Mouse (Mus musculus) lung, postnatal 0 days (tissue): ENCODE measurements around the gene Tmem116. TPM values are rescaled to one million over a fixed set of nuclear protein-coding genes. Genes with fewer than 3 reads are reported as not detected.

Experiments
- ATAC-seq: fragments of 200-750 bp; cut with Nextera tagmentation; 2 replicates; pipeline ENCODE4 v1.8.0; 2017; ENCODE audit warnings: moderate library complexity
- DNase-seq: peaks from one replicate; pipeline ENCODE4 v3.0.0-alpha.2; 2016; ENCODE audit warnings: low spot score
- H3K27ac ChIP-seq: fragments of 300-500 bp; sonication (generic); 2 replicates; pipeline ENCODE4 v1.5.1; 2014; ENCODE audit warnings: antibody characterized with exemption, mild to moderate bottlenecking, low read length, mixed read lengths
- H3K27me3 ChIP-seq: fragments of 300-500 bp; sonication (generic); replicated peaks from 2 replicates; pipeline ENCODE4 v1.6.1; 2014; ENCODE audit warnings: low read length, mixed read lengths; ENCODE audit not compliant: insufficient read depth
- H3K36me3 ChIP-seq: fragments of 300-500 bp; sonication (generic); 2 replicates; pipeline ENCODE4 v1.6.1; 2014; ENCODE audit warnings: low read length, mixed read lengths; ENCODE audit not compliant: insufficient read depth
- H3K4me1 ChIP-seq: fragments of 300-500 bp; sonication (generic); 2 replicates; pipeline ENCODE4 v1.6.1; 2014; ENCODE audit warnings: antibody characterized with exemption, low read depth, low read length, mixed read lengths; ENCODE audit not compliant: insufficient read depth
- H3K4me2 ChIP-seq: fragments of 300-500 bp; sonication (generic); replicated peaks from 2 replicates; pipeline ENCODE4 v1.6.1; 2014; ENCODE audit warnings: low read depth, mild to moderate bottlenecking, low read length, moderate library complexity, mixed read lengths
- H3K4me3 ChIP-seq: fragments of 300-500 bp; sonication (generic); 2 replicates; pipeline ENCODE4 v1.5.1; 2014; ENCODE audit warnings: low read depth, low read length
- H3K9ac ChIP-seq: fragments of 300-500 bp; sonication (generic); replicated peaks from 2 replicates; pipeline ENCODE4 v1.6.1; 2014; ENCODE audit warnings: low read depth, mild to moderate bottlenecking
- H3K9me3 ChIP-seq: fragments of 300-500 bp; sonication (generic); 2 replicates; pipeline ENCODE4 v1.6.1; 2016; ENCODE audit warnings: low read length, mixed read lengths
- CTCF ChIP-seq: IDR thresholded peaks from 2 replicates; pipeline ENCODE4 v1.5.1; 2016; ENCODE audit warnings: antibody characterized with exemption, mild to moderate bottlenecking
- EP300 ChIP-seq: IDR thresholded peaks from 2 replicates; pipeline ENCODE4 v1.6.1; 2016; ENCODE audit warnings: antibody characterized with exemption, mild to moderate bottlenecking, control low read depth
- WGBS: fragments of 180-500 bp; shearing (Covaris S2); extraction: QIAGEN DNeasy Blood & Tissue Kit; methylation state at CpG from one replicate; pipeline ENCODE4 v1.1.7; 2014; 5-methylcytosine and 5-hydroxymethylcytosine counted together
- polyA plus RNA-seq: library from polyadenylated mRNA; unstranded; fragments of >200 nt; fragmentation: Nextera tagmentation; extraction: Ambion mirVana; gene quantifications from 2 replicates; pipeline ENCODE4 v1.2.1, GENCODE M21; 2015

Gene Tmem116
- polyA plus RNA-seq, 1 experiment from 2014 or later: 36.1 TPM

DNA sequence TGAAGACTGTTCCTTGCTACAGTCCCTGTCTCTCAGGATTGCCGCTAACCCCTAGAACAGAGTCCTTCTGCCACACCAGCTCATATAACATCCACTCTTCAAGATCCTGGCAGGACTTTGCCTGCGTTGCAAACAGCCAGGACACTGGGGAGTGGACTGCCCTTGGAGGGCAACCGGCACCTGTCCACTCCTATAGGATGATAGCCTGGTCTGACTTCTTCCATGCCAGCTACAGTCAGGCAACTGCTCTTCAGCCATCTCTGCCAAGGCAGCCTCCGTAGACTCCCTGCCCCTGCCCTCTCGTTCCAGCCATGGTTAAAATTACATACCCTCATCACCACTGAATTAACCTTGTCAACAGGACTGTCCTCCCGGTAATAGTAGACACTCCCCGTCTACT lies 97.5 kb downstream of the Tmem116 start:
- no peak overlapping the region for H3K4me3 ChIP-seq
- H3K9me3 ChIP-seq: no peaks in the 10 kb centered on the region
- H3K4me1 ChIP-seq: peaks cover 7% of the 10 kb centered on the region; the same call in 1 of the 2 replicates
- TF ChIP-seq CTCF (no peak), EP300 (no peak)
- 81% methylated on average over 7 of the region's 7 CpGs for WGBS
- no peaks in the 10 kb centered on the region for H3K36me3 ChIP-seq
- ATAC-seq: no peak
- no peak overlapping the region for H3K4me2 ChIP-seq
- H3K27me3 ChIP-seq: no peaks in the 10 kb centered on the region
- no peak overlapping the region for H3K27ac ChIP-seq
- H3K9ac ChIP-seq: no peak overlapping the region
- DNase-seq: no peak

DNA sequence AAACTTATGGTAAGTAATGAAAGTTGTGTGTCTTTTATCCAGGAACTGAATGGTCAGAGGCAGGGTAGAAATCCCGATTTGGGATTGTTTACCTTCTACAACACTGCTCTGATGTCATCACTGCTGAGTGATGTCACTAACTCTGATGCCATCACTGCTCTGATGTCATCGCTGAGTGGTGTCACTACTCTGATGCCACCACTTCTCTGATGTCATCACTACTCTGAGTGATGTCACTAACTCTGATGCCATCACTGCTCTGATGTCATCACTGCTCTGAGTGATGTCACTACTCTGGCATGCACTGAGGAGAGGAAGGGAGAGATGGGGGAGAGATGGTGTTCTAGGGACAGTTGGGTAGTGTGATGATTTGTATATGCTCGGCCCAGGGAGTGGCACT lies 110.7 kb downstream of the Tmem116 start:
- H3K27me3 ChIP-seq: no peaks in the 10 kb centered on the region
- H3K9me3 ChIP-seq: no peaks in the 10 kb centered on the region
- ATAC-seq (no peak), DNase-seq (no peak)
- H3K36me3 ChIP-seq: no peaks in the 10 kb centered on the region; the same call in 1 of the 2 replicates
- WGBS: 79% methylated on average over 3 of the region's 3 CpGs
- H3K4me1 ChIP-seq: peaks cover 3% of the 10 kb centered on the region; the same call in 1 of the 2 replicates
- no peak overlapping the region for H3K9ac ChIP-seq
- TF ChIP-seq EP300: no peak
- no peak for TF ChIP-seq CTCF
- H3K27ac ChIP-seq: no peak overlapping the region
- H3K4me3 ChIP-seq: no peak overlapping the region
- no peak overlapping the region for H3K4me2 ChIP-seq

DNA sequence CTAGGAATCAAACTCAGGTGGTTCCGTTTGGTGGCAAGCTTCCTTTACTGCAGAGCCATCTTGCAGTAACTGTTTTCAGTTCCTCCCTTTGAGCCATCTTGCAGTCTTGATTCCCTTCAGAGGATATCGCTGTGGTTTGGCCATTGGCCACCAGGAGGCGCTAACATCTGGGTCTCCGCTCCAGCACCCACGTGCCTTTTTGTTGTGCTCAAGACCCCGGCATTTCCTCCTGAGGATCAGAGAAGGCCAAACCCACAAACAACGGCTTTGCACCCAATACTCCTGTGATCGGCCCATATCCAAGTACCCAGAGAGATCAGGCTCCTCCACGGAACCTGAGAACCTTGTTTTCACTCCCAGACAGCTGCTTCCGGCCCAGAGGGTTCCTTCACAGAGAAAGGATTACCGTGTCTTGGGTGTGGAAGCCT lies 112.8 kb downstream of the Tmem116 start:
- WGBS: 5% methylated on average over 11 of the region's 11 CpGs
- ATAC-seq: peak; percentile 77

GRCm38 (mm10) chr5:121566035-121566681 lies 114.5 kb downstream of the Tmem116 start:
- H3K9me3 ChIP-seq: no peaks in the 10 kb centered on the region
- WGBS: 87% methylated on average over 16 of the region's 16 CpGs

More for the DNA sequence above, 112.8 kb downstream of the Tmem116 start:
- Histone ChIP-seq H3K27me3 (no peaks in the 10 kb centered on the region), H3K4me2 (peak overlapping the region; percentile 42), H3K9me3 (no peaks in the 10 kb centered on the region), H3K27ac (no peak overlapping the region), H3K4me1 (peaks cover 3% of the 10 kb centered on the region; the same call in 1 of the 2 replicates), H3K4me3 (0 out of 2 replicates have a peak overlapping the region, but pooled peaks have one; percentile 9), H3K9ac (no peak overlapping the region; the same call in 1 of the 2 replicates), H3K36me3 (peaks cover 9% of the 10 kb centered on the region; the same call in 1 of the 2 replicates)
- TF ChIP-seq CTCF: peak; percentile 95
- TF ChIP-seq EP300: no peak; the same call in 1 of the 2 replicates
- DNase-seq: peak; percentile 89

GRCm38 (mm10) chr5:121569881-121570420 lies 118.3 kb downstream of the Tmem116 start:
- DNase-seq: peak; percentile 94

More at GRCm38 (mm10) chr5:121566035-121566681, 114.5 kb downstream of the Tmem116 start:
- Histone ChIP-seq H3K4me3 (no peak overlapping the region), H3K4me1 (peaks cover 3% of the 10 kb centered on the region; the same call in 1 of the 2 replicates), H3K36me3 (peaks cover 9% of the 10 kb centered on the region; the same call in 1 of the 2 replicates), H3K27ac (no peak overlapping the region), H3K9ac (no peak overlapping the region), H3K4me2 (no peak overlapping the region), H3K27me3 (no peaks in the 10 kb centered on the region)
- ATAC-seq (no peak), DNase-seq (no peak)
- no peak for TF ChIP-seq CTCF
- no peak for TF ChIP-seq EP300

GRCm38 (mm10) chr5:121570787-121571186 lies 119.1 kb downstream of the Tmem116 start:
- Histone ChIP-seq H3K9me3 (no peaks in the 10 kb centered on the region), H3K4me3 (no peak overlapping the region), H3K27ac (peak overlapping the region; percentile 78), H3K36me3 (peaks cover 41% of the 10 kb centered on the region), H3K4me2 (no peak overlapping the region), H3K9ac (no peak overlapping the region), H3K27me3 (no peaks in the 10 kb centered on the region), H3K4me1 (peaks cover 3% of the 10 kb centered on the region; the same call in 1 of the 2 replicates)
- TF ChIP-seq EP300 (no peak), CTCF (peak; percentile 28)
- peak; percentile 76 for ATAC-seq
- DNase-seq: peak; percentile 80
- WGBS: 15% methylated on average over 1 of the region's 1 CpGs

More at GRCm38 (mm10) chr5:121569881-121570420, 118.3 kb downstream of the Tmem116 start:
- WGBS: 50% methylated on average over 8 of the region's 9 CpGs
- Histone ChIP-seq H3K27ac (peak overlapping the region; percentile 78), H3K9ac (no peak overlapping the region), H3K36me3 (peaks cover 39% of the 10 kb centered on the region), H3K4me1 (peaks cover 3% of the 10 kb centered on the region; the same call in 1 of the 2 replicates), H3K4me2 (0 out of 2 replicates have a peak overlapping the region, but pooled peaks have one; percentile 14), H3K9me3 (no peaks in the 10 kb centered on the region), H3K4me3 (no peak overlapping the region), H3K27me3 (no peaks in the 10 kb centered on the region)
- TF ChIP-seq CTCF: no peak
- peak; percentile 62; the same call in 1 of the 2 replicates for TF ChIP-seq EP300
- ATAC-seq: peak; percentile 88

Other genes starting within 250 kb of the Tmem116 start
- 373 and 397 TPM in 2 replicates for gene Rpl6, start 247.4 kb upstream of the Tmem116 start, polyA plus RNA-seq
- 2.5 and 2.8 TPM in 2 replicates for gene Hectd4, start 231.7 kb upstream of the Tmem116 start, polyA plus RNA-seq
- gene Trafd1, start 66.3 kb upstream of the Tmem116 start, polyA plus RNA-seq: 76.6 and 80.9 TPM in 2 replicates
- gene Naa25, start 54.0 kb upstream of the Tmem116 start, polyA plus RNA-seq: 14.3 and 16.0 TPM in 2 replicates
- 122 and 123 TPM in 2 replicates for gene Erp29, start 613 bp downstream of the Tmem116 start, polyA plus RNA-seq
- 0.14 and 0.38 TPM in 2 replicates for gene Adam1b, start 51.5 kb downstream of the Tmem116 start, polyA plus RNA-seq
- 1.4 and 1.6 TPM in 2 replicates for gene Adam1a, start 93.6 kb downstream of the Tmem116 start, polyA plus RNA-seq
- gene Gm42878, start 93.6 kb downstream of the Tmem116 start, polyA plus RNA-seq: not detected in 2 replicates
- 39.1 and 42.1 TPM in 2 replicates for gene Mapkapk5, start 94.0 kb downstream of the Tmem116 start, polyA plus RNA-seq
- gene Aldh2, start 141.9 kb downstream of the Tmem116 start, polyA plus RNA-seq: 580 and 606 TPM in 2 replicates
- gene Acad12, start 167.0 kb downstream of the Tmem116 start, polyA plus RNA-seq: 5.8 and 6.4 TPM in 2 replicates
- gene Acad10, start 208.6 kb downstream of the Tmem116 start, polyA plus RNA-seq: 3.7 and 4.5 TPM in 2 replicates
- gene Brap, start 208.7 kb downstream of the Tmem116 start, polyA plus RNA-seq: 32.2 and 37.6 TPM in 2 replicates